Mouse (Mus musculus) splenic B cell, adult 2 months (primary cell): ENCODE results near the gene Gramd1b.

ENCODE experiments used
- DNase-seq: peaks from one replicate; pipeline ENCODE4 v3.0.0-alpha.2; 2011; ENCODE audit warnings: low read depth, low spot score
- H3K27me3 ChIP-seq: 2 replicates; pipeline ENCODE4 v1.6.1; 2012; ENCODE audit warnings: mild to moderate bottlenecking, low read length, moderate library complexity, mixed read lengths; ENCODE audit not compliant: control insufficient read depth, poor library complexity, insufficient read depth, severe bottlenecking
- H3K36me3 ChIP-seq: 2 replicates; pipeline ENCODE4 v1.6.1; 2012; ENCODE audit warnings: mild to moderate bottlenecking, low read length, moderate library complexity, mixed read lengths; ENCODE audit not compliant: control insufficient read depth, poor library complexity, insufficient read depth, severe bottlenecking

Gene Gramd1b

GRCm38 (mm10) chr9:40374533-40374971, 156.6 kb downstream of the Gramd1b start:
- no peak for DNase-seq
- Histone ChIP-seq H3K27me3 (no peaks in the 10 kb centered on the region), H3K36me3 (no peaks in the 10 kb centered on the region)

DNA sequence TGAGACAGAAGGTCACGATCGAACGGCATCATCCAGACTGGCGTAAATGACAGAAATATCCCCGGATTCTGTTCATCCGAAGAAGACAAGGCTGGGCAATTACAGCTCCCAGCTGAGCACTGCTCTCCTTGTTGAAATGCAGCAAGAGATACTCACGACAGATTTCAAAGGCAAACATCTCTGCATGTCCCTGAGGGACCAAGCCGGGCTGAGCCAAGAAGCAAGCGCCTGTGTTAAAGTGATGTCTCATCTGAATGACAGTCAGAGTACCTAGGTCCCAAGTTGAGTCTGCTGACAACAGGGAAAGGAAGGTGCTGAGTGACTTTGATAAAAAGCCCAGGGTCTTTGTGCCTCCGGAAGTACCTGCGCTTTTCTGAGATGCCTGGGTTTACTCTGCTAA, 157.1 kb downstream of the Gramd1b start:
- Histone ChIP-seq H3K36me3 (no peaks in the 10 kb centered on the region), H3K27me3 (no peaks in the 10 kb centered on the region)
- DNase-seq = no peak

DNA sequence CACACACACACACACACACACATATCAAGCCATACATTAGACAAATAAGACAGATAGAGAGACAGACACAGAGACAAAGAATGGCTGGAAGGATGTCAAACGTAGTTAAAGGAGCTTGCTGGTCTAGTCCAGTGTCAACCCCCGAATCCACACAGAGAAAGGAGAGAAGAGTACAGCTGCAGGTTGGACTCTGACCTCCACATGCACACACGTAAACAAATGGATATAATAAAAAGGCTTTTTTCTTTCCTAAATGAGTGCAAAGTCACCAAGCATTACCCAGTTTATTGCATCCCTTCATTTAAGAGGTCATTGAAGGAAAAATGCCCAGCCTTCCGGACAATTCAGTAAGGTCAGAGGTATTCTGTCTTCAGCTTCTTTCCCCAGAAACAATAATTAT, 161.0 kb downstream of the Gramd1b start:
- H3K36me3 ChIP-seq = no peaks in the 10 kb centered on the region
- DNase-seq = no peak
- H3K27me3 ChIP-seq = no peaks in the 10 kb centered on the region

DNA sequence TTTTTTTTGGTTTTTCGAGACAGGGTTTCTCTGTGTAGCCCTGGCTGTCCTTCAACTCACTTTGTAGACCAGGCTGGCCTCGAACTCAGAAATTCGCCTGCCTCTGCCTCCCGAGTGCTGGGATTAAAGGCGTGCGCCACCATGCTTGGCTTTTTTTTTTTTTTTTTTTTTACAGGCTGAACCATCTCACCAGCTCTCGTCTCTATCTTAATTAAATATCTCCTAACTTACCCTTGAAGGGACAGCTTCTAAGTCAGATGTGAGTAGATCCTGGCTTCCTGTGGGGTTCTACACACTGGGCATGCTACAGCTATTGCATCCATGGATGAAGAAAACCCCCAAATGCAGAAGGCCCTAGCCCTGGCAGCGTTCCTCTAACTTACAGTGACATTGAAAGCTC, 164.4 kb downstream of the Gramd1b start:
- no peaks in the 10 kb centered on the region for H3K27me3 ChIP-seq
- no peak for DNase-seq

GRCm38 (mm10) chr9:40364312-40364711, 166.9 kb downstream of the Gramd1b start:
- no peaks in the 10 kb centered on the region for H3K27me3 ChIP-seq
- no peak for DNase-seq

More for the DNA sequence above, 164.4 kb downstream of the Gramd1b start:
- H3K36me3 ChIP-seq = no peaks in the 10 kb centered on the region

DNA sequence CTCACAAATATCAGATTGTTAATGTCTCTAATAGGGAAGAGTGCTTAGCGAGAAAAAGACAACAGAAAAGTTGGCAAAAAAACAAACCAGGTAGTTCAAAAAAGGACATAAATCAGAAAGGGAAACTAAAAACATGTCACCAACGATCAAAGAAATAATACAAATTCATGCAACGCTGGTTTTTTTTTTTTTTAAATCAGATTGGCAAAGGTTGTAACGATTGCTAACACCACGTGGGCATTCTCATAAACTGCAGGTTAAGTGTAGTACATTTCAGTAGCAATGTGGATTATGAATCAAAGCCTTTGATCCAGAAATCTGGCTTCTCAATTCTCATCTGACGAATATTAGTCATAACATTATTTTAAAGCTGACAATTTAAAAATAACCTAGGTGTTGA, 169.2 kb downstream of the Gramd1b start:
- H3K27me3 ChIP-seq = no peaks in the 10 kb centered on the region
- H3K36me3 ChIP-seq = no peaks in the 10 kb centered on the region
- no peak for DNase-seq

More at GRCm38 (mm10) chr9:40364312-40364711, 166.9 kb downstream of the Gramd1b start:
- no peaks in the 10 kb centered on the region for H3K36me3 ChIP-seq

DNA sequence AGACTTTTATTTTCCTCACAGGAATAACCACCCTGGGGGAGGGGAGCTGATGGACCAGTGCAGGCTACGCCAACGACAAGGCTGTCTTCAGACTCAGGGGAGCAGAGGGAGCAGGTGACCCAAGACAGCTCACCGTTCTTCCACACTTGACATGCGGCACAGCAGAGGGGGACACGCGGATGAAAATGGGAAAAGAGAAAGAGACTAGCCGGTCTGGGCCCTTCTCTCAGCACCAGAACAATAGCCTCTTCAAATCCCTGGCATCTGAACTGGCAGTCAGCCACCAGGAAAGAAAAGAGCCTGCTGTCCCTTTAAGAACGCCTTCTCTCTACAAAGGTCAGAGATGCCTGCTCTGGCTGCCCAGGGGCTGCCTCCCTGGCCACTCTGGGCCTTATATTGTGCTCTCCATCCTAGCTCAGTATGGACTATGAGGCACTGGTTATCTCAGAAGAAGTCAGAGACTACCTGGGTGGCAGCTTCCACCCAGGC, 172.7 kb downstream of the Gramd1b start:
- no peaks in the 10 kb centered on the region for H3K27me3 ChIP-seq
- no peak for DNase-seq

GRCm38 (mm10) chr9:40356768-40357446, 174.3 kb downstream of the Gramd1b start:
- Histone ChIP-seq H3K27me3 (no peaks in the 10 kb centered on the region), H3K36me3 (no peaks in the 10 kb centered on the region)
- no peak for DNase-seq

More for the DNA sequence above, 172.7 kb downstream of the Gramd1b start:
- no peaks in the 10 kb centered on the region for H3K36me3 ChIP-seq

DNA sequence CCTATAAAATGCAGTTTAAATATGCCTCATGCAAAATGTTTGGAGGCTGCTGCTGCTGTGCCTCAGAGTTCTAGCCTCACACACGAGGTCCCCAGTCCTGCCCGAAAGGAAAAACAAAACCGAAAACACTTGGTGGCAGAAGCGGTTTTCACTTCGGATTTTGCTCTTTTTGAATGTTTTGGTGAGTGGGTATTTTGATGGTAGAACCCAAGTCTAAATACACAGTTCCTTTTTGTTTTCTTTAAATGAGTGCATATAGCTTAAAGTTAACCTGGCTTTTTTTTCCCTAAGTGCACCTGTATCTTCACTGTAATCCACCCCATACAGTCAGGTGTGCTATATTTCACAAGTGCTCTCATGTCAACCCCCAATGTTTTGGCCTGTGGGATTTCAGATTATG, 174.8 kb downstream of the Gramd1b start:
- Histone ChIP-seq H3K27me3 (no peaks in the 10 kb centered on the region), H3K36me3 (no peaks in the 10 kb centered on the region)
- no peak for DNase-seq

GRCm38 (mm10) chr9:40355406-40355805, 175.8 kb downstream of the Gramd1b start:
- Histone ChIP-seq H3K27me3 (no peaks in the 10 kb centered on the region), H3K36me3 (no peaks in the 10 kb centered on the region)
- DNase-seq = no peak

GRCm38 (mm10) chr9:40353596-40353995, 177.6 kb downstream of the Gramd1b start:
- H3K36me3 ChIP-seq = no peaks in the 10 kb centered on the region
- no peaks in the 10 kb centered on the region for H3K27me3 ChIP-seq
- DNase-seq = no peak

DNA sequence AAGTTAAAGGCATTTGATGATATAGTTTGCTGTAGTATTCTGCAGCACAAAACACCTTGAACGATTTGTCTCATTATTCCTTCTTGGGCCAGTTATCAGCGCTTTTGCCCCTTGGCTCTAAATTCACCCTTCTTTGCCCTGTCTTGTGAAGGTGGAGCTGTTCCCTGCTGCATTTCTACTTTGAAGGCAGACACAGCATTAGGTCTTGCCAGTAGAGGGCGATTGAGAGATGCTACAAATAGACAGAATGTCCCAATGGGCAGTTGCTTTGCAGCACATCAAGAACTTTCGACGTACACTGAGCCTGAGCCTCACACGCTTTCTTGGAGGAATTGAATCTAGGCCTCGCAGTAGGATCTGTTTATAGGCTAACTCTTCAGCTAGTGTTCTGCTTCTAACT, 180.5 kb downstream of the Gramd1b start:
- H3K36me3 ChIP-seq = no peaks in the 10 kb centered on the region
- H3K27me3 ChIP-seq = no peaks in the 10 kb centered on the region
- DNase-seq = peak; percentile 56

DNA sequence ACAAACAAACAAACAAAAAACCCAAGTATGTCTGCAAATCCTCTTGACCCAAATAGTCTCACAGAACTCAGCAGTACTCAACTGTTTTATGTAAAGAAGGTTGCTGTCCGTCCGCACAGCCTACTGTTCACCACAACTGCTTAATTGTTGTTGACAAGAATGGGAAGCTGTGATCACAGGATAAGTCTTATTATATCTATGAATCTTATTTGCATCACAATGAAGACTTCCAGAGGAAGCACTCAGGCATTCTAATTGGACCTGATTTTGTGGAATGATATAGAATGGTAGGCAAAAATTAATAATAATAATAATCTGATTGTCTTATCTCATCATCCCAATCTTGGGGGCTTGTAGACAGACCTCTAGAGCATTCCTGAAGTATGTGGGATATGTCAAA, 181.1 kb downstream of the Gramd1b start:
- Histone ChIP-seq H3K36me3 (no peaks in the 10 kb centered on the region), H3K27me3 (no peaks in the 10 kb centered on the region)
- DNase-seq = no peak

DNA sequence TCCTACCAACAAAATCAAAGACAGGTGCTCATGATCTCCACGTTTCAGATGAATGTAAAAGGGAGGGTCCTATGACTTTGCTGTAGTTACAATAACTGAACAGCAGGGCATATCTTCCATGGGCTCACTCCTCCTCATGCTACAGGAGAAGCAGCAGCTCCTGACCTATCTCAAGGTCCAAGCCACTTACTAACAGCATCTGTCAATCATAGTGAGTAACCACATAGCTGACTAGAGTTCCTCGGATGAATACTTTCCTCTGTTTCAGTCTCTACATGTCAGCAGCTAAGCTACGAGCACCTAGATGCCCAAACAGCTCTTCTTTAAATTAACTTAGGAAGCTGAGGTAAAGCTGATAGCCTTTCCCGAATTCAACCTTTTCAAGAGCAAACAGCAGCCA, 181.6 kb downstream of the Gramd1b start:
- no peaks in the 10 kb centered on the region for H3K36me3 ChIP-seq
- DNase-seq = no peak
- no peaks in the 10 kb centered on the region for H3K27me3 ChIP-seq

GRCm38 (mm10) chr9:40348714-40349233, 182.4 kb downstream of the Gramd1b start:
- DNase-seq = no peak
- Histone ChIP-seq H3K36me3 (no peaks in the 10 kb centered on the region), H3K27me3 (no peaks in the 10 kb centered on the region)
